Mouse (Mus musculus): ENCODE measurements around the gene Jph2.
"Not testable (repeated sequence)": the region's sequence is repeated elsewhere in the genome, so short reads cannot be mapped to it uniquely, and the experiment has no call there.

Gene Jph2

DNA sequence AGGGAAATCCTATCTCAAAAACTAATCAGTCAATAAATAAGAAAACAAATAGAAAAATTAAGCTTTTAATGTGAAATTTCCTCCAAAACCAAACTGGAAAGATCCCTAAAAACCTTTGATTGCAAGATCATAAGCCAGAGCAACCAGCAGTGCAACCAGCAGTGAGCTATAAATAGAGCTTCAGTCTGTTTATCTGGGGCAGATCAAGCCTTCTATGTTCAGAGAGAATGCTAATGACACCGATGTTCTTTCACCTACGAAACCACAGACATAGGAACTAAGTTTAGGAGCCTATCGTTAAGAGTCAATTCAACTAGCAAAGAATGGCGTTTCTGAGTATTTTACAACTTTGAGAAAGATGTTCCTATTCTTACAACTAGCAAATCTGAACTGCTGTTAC lies 14.0 kb upstream of the Jph2 start:
- in situ Hi-C loops (cut with MboI, MseI), result no loop called here

DNA sequence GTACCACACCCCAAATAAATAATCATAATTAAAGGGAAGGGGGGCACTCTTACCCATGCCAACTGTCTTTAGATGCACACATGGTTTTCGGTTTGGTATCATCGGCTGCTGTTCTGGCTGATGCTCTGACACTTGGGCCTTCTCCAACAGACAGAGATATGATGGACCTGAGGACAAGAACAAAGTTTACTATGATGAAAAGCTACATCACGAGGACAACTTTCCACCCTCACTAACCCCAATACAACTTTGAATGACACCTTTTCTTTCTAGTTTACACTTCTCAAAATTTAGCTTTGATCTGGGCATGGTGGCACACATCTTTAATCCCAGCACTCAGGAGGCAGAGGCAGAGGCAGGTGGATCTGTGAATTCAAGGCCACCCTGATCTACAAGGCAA lies 13.6 kb upstream of the Jph2 start:
- in situ Hi-C loops (cut with MboI, MseI), result not testable (repeated sequence)

DNA sequence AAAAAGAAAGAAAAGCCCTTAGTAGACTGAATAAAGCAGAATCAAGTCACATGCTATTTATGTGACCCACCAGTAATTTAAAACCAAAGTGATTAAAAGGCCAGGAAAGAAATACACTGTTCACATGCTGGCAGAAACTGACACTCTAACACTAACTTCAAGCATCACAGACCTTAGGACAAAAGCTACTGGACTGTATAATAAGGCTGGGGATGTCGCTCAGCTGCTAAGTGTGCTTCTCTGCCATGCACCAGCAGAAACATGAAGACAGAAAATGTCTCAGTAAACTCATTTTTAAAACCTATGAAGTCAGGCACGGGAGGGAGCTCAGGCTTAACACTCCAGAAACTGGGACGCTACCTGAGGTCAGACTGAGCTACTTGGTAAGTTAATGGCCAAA lies 12.4 kb upstream of the Jph2 start:
- in situ Hi-C loops (cut with MboI, MseI), result no loop called here

DNA sequence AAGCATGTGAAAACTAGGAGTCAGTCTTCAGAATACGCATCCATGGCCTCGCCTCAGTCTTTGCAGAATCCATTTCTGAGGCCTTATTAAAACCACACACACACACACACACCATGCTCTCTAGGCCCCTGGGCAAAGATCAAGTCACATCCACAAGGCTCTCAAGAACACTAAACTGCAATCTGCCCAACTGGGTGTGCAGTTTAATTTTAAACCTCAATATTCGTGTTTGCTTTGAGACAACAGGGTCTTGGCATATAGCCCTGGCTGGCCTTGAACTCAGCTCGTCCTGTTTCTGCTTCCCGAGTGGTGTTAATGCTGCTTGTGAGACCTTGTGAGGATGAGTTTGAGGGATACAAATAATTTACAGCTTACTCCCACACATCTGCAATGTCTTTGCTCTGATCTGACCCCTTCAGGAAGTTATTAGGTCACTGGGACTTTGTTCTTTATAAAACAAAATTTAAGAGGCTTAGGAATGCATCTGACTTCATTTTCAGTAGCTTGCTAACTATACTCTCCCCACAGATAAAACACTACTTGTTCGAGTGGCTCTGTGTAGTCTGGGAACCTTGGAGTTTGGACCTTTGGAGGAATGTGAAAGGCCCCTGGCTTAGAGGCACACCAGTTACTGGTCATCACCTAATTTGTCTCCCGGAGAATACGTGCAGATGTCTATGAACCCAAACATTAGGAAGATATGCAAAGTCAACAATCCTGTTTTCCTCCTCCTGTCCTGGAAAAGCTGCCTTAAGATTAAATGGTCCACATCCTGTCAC lies 6.4 kb upstream of the Jph2 start:
- in situ Hi-C loops (cut with MboI, MseI), result no loop called here

DNA sequence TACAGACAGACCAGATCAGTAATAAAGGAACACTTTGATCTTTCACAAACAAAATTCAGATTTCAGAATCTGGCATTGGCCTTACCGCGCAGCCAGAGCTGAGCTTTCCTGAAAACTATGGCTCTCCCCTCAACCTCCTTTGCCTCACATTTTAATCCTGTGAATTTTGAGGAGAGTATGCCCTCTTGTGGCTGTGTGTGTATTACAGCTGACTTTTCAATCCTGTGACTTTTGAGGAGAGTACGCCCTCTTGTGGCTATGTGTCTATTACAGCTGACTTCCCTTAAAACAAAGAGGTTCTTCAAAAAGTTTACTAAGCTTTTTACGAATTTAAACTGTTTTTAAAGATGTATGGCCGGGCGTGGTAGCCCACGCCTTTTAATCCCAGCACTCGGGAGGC lies 3.4 kb upstream of the Jph2 start:
- in situ Hi-C loops (cut with MboI, MseI), result no loop called here

DNA sequence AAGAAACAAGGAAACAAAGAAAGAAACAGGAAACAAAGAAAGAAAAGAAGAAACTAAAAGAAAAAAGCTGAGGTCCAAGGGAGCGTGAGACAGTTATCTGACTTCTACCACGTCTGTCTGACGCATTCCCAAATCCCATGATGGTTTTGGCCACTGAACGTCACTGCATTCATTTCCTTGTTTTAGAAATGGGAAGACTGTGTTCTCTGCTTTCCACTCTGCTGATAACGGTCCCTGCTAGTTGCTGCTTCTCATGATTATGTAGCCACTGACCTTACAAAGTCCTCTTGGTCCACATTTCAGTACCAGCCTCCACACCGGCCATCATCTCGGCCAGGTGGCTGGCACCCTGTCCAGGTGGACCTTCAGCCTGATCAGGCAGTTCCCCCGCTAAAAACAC lies 1.4 kb upstream of the Jph2 start:
- in situ Hi-C loops (cut with MboI, MseI), result loop anchor here (5.0 kb wide), 1 partner anchor 57 kb away; no protein-coding TSS in a partner anchor

DNA sequence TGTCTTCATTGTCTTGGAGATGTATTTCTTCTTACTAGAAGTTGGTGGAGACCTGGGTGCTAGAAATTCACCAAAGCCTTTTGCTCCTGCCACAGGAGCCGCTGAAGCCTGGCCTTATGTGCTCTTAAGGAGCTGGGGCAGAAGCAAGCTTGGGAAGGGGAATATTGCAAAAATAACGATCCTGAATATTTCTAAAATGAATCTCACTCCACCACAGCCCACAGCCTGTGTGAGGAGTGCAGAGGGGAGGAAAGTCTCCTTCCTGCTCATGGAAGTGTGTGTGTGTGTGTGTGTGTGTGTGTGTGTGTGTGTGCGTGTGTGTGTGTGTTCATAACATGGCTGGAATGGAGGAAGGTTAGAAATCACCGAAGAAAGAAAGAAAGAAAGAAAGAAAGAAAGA lies 977 bp upstream of the Jph2 start:
- in situ Hi-C loops (cut with MboI, MseI), result loop anchor here (5.0 kb wide), 1 partner anchor 56 kb away; no protein-coding TSS in a partner anchor

DNA sequence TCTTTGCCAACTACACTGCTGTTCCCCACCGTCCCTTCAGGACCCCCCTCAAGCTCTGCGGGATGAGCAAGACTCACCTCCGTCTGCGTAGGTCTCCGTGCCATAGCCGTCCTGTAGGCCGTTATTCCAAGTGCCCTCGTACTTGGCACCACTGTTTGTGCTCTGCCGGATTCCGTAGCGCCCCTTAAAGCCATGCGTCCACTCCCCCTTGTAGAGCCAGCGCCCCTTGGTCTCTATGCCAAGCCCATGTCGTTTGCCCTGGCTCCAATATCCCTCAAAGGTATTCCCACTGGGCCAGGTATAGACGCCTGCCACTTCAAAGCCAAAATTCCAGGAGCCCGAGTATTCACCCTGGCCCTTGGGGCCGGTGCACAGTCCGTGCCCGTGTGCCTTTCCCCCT lies 722 bp downstream of the Jph2 start:
- in situ Hi-C loops (cut with MboI, MseI), result loop anchor here (5.0 kb wide), 1 partner anchor 55 kb away; no protein-coding TSS in a partner anchor

DNA sequence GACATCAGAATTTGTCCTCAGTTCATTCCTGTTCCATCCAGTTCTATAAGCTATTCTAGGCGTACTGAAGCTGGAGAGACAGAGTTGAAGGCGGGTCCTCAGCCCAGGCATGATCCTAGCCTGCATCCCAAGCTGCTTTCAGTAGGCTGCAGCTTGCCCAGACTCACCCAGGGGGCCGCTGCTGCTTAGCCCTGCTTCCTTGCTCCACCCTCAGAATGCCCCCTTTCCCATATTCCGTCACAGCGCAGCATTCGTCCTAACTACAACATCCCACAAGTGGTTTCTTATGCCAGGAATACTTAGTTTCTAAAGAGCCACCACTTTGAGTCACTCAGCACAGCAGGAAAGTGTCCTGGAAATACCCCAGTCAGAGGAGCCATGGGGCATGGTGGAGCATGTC lies 2.8 kb downstream of the Jph2 start:
- in situ Hi-C loops (cut with MboI, MseI), result loop anchor here (5.0 kb wide), 1 partner anchor 53 kb away; no protein-coding TSS in a partner anchor

DNA sequence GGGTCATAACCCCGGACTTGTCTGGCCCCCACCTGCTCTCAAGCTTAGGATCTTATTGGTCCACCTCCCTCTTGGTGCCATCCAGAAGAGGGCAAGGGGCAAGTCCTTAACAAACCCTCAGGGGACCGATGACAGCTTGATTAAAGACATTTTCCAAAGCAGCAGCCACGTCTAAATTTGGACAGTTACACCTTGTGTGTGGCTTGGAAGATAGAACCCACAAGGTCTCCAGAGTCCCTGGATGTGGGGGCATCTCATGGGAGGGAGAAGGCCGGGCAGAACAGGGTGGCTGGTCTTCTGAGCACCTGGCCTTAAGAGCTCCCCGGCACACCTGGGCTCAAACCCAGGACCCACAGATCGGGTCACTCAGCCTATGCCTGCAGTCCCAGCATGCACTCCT lies 3.8 kb downstream of the Jph2 start:
- in situ Hi-C loops (cut with MboI, MseI), result no loop called here

DNA sequence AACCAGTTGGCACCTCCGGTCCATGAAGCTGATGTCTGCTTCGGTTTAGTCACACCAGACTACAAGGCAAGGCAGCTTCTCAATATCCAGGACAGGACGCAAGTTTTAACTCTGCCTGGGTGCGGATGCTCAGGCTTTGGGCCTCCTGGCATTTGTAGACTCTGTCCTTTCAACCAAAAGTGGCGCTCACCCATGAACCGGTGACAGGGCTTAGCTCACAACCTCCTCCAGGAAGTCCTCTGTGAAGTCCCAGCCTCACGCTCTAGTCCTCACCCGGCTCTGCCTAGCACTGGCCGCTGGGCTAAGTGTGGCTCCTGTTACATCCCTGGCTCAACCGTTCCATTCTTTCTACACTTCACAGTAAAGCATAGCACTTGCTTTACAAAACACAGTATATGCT lies 4.6 kb downstream of the Jph2 start:
- in situ Hi-C loops (cut with MboI, MseI), result no loop called here

DNA sequence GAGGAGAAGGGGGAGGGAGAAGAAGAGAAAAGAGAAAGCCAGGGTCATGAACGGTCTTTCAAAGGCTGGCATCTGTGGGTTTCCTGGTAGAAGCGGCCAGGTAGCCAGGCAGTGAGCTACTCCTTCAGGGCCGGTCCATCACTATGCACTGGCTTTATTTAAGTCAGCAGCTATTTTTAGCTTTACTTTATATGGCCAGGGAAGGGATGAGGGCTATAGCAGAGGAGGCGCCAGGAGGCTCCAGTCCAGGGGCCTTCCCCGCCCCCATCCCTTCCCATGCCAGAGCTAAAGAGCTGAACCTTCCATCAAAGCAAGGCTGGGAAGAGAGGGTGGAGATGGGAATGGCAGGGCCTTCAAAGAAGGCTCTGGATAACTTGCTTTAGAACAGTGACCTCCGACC lies 5.4 kb downstream of the Jph2 start:
- in situ Hi-C loops (cut with MboI, MseI), result no loop called here

DNA sequence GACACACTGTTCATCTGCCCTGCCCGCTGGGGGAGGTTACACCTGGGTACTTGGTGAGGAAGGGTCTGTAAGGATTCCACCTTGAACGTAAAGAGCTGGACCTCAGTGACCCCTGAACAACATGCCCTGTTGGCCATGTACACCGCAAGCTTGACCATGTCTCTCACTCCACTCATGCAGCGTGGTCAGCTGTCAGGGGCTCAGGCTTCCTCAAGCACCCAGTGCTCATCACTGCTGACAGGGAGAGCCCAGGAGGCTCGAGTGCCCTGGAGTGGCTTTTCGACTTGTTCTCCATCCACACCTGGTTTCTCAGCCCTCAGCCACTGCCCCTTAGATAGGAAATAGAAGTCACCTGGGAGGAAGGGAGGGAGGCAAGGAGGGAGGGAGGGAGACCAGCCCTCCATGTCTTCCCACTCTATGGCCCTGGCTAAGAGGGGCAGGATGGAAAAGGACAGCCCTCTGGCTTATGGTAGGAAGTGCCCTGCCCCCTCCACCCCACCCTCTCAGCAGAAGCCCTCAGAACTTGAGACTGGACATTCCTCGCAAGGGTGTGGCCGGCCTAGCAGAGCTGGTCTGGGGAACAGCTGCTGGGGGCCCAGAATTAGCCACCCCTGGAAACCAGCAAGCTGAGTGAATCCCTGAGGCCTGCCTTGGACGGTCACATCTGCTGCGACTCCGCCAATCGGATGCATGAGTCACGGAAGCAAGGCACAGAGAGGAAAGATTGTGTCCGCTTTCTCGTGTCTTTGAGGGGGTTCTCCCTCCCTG lies 11.2 kb downstream of the Jph2 start:
- in situ Hi-C loops (cut with MboI, MseI), result no loop called here

DNA sequence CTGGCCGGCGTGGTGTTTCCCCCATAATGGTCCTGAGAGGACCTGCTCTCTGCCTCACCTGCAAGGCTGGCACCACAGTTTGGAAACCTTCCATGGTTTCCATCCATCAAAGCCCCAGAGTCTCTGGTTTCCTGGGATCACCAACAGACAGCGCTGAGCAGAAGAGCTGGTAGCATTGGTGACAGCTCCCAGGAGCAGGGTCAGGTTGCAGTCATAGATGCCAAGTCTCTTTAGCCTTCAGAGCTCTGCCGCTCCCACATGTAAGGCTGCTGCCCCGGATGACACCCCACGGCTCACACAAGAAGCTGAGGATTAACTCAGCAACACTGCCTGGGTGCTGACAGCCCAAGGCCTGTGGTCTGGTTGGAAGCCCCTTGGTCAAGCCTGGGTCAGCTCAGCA lies 12.7 kb downstream of the Jph2 start:
- in situ Hi-C loops (cut with MboI, MseI), result no loop called here

DNA sequence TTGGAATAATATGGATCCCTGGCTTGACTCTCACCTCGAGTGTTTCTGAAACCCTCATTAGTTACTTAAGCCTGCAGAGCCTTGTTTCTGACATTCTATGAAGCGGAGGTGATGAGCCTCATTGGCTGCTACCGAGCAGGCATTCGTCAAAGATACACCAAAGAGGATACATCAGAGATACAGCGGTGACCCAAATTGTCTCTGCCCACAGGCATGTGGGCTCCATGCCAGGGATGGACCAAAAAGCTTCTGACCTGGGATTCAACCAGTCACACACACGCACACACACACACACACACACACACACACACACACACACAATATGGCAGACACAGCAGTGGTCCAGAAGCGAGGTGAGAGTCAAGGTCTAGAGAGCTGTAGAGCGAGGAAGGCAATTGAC lies 16.5 kb downstream of the Jph2 start:
- in situ Hi-C loops (cut with MboI, MseI), result no loop called here

DNA sequence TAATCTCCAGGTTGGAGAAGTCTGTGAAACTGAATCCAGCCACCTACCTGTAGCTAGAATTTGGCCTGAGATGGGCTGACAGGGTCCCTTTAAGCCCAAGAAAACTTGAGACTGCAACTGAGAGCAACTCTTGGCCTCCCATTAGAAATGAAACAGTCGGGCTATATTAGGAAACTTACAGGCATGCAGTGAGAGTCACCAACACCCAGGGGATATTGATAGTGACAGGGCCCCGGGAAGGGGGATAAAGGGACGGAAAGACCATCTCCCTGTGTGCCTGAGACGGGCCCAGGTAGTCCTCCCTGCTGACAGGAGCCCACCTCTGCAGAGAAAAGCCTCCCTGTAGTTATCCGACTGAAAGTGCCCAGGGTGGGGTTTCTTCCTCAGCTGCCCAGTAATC lies 18.4 kb downstream of the Jph2 start:
- in situ Hi-C loops (cut with MboI, MseI), result loop anchor here (5.0 kb wide), 1 partner anchor 513 kb away; no protein-coding TSS in a partner anchor

DNA sequence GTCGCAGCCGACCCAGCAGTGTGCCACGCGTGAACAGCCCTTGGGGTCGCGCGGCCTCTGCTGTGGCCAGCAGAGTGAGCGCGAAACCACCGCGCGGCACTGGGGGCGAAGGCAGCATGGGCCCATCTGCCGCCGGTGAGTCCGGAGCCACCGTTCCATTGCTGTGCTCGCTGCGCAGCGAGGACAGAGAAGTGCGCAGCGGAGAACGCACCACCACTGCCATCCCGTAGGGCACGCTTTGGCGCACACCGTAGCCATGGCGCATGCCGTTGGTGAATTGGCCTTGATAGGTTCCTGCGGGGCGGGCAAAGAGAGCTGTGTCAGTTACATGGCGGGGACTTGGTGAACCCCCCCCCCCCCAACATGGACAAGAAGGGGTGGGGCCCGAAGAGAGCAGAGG lies 21.7 kb downstream of the Jph2 start:
- in situ Hi-C loops (cut with MboI, MseI), result loop anchor here (5.0 kb wide), 1 partner anchor 516 kb away; no protein-coding TSS in a partner anchor

DNA sequence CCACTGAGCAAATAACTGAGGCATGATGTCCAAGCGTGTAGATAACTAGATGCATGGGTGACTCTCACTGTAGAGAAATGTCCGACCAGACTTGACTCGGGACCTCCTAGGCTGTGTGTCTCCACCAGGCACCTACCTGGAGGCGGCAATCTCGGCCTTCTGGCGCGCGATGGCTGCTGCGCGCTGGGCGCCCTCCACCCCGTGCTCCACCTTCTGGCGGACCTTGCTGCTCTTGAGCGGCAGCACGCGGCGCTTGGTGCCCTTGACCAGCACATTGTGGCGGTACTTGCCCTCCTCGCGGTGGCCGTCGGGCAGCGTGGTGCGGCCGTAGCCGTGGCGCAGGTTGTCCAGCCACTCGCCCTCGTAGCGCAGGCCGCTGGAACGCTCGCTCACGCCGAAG lies 22.3 kb downstream of the Jph2 start:
- in situ Hi-C loops (cut with MboI, MseI), result loop anchor here (5.0 kb wide), 1 partner anchor 517 kb away; no protein-coding TSS in a partner anchor

DNA sequence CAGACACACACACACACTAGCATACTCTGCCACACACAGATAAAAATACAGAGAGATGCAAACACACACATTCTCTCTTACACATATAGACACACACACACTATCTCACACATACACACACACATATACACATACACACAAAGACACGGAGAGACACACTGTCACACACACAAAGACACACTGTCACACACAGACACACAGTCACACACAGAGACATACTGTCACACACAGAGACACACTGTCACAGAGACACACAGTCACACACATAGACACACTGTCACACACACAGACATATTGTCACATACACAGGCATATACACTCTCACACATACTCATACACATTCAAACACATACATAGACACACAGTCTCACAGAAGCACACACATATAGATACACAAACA lies 25.2 kb downstream of the Jph2 start:
- in situ Hi-C loops (cut with MboI, MseI), result no loop called here

DNA sequence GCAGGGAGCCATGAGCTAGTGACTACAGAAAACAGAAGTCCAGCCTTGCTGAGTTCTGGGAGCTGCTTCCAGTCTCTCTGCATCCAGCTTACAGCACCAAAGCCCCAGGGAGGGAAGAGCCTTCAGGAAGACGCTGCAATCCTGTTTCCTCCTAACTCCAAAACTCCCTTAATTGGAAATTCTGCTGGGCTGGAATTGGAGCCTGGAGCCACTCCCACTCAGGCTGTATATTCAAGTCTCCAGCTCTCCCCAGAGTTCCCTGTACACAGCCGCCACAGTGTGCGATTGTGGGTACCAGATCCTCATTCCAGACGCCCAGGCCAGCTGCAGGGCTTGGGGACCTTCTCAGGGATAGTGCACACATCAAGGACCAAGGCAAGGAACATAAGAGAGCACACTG lies 27.6 kb downstream of the Jph2 start:
- in situ Hi-C loops (cut with MboI, MseI), result no loop called here

DNA sequence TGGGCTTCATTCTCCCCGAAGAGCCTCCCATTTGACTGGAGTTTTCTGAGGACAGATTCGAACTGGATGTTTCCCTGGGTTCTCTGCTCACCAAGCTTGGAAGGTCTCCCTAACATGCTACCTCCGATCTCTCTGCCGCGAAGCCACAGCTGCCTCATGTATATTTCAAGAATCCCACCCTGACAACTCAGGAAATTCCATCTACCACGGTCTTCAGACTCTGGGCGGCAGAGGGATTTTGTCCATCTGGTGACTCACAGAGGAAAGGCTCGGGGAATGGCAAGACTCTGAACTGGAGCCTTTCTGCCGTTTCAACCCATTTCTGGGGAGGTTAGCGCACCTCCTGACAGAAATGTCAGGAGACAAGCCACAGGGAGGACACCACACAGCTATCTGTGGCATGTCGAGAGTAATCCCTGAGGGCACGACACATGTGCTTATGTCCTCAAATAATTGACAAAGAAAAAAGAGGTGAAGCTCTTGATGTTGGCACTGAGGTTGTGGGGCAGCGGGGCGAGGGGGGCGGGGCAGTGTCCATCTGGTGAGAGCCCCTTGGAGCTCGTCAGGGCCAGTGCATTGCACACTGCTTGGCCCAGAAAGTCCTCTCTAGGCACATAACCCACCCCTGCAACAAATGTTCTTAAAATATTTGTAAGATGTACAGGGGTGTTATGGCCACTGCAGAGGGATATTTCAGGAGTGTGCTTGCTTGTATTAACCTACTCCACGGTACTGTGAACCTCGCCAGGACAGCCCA lies 32.8 kb downstream of the Jph2 start:
- in situ Hi-C loops (cut with MboI, MseI), result no loop called here
